Mouse (Mus musculus) MEL (cell line): Measurements from ENCODE around the gene Ndufs4. TPM values are rescaled to one million over a fixed set of nuclear protein-coding genes. Genes with fewer than 3 reads are reported as not detected.

Experiments
- DNase-seq: peaks from one replicate; pipeline ENCODE4 v3.0.0; 2011; ENCODE audit warnings: low read depth, low spot score
- H3K27ac ChIP-seq: 2 replicates; pipeline ENCODE4 v1.5.1; 2012; ENCODE audit warnings: low read depth, mild to moderate bottlenecking, control low read depth, low read length, moderate library complexity; ENCODE audit not compliant: control insufficient read depth
- H3K27me3 ChIP-seq, 2 experiments: fragments of 150-350 bp in 1 of 2; sonication (generic) in 1 of 2; 2 replicates each; pipeline ENCODE4 v1.6.1; 2012; ENCODE audit warnings: low read length in 2 of 2, mild to moderate bottlenecking in 2 of 2, improper control_type of control experiment in 1 of 2, moderate library complexity in 1 of 2; ENCODE audit not compliant: insufficient read depth in 2 of 2, control insufficient read depth in 1 of 2
- H3K36me3 ChIP-seq, 2 experiments: 2 replicates each; pipeline ENCODE4 v1.6.1; 2012 to 2014; ENCODE audit warnings: low read length in 2 of 2, improper control_type of control experiment in 1 of 2, inconsistent platforms in 1 of 2, mild to moderate bottlenecking in 1 of 2; ENCODE audit not compliant: insufficient read depth in 2 of 2, control insufficient read depth in 1 of 2
- H3K4me1 ChIP-seq, 2 experiments: fragments of 150-350 bp in 1 of 2; sonication (generic) in 1 of 2; 2 replicates each; pipeline ENCODE4 v1.6.1; 2012; ENCODE audit warnings: low read length in 2 of 2, improper control_type of control experiment in 1 of 2, mild to moderate bottlenecking in 1 of 2; ENCODE audit not compliant: insufficient read depth in 2 of 2, control insufficient read depth in 1 of 2
- H3K4me3 ChIP-seq, 2 experiments: fragments of 150-350 bp in 1 of 2; sonication (generic) in 1 of 2; 2 replicates each; pipeline ENCODE4 v1.5.1; 2012; ENCODE audit warnings: low read depth in 2 of 2, low read length in 2 of 2, mild to moderate bottlenecking in 2 of 2, moderate library complexity in 2 of 2, control low read depth in 1 of 2, improper control_type of control experiment in 1 of 2; ENCODE audit not compliant: control insufficient read depth in 1 of 2, insufficient read depth in 1 of 2
- H3K79me2 ChIP-seq: 2 replicates; pipeline ENCODE4 v1.6.1; 2012; ENCODE audit warnings: mild to moderate bottlenecking, low read length, moderate library complexity; ENCODE audit not compliant: control insufficient read depth, poor library complexity, insufficient read depth
- H3K9ac ChIP-seq: 2 replicates; pipeline ENCODE4 v1.6.1; 2012; ENCODE audit warnings: low read depth, mild to moderate bottlenecking, control low read depth, low read length, moderate library complexity; ENCODE audit not compliant: control insufficient read depth, poor library complexity, severe bottlenecking
- H3K9me3 ChIP-seq: fragments of 150-350 bp; sonication (generic); replicated peaks from 2 replicates; pipeline ENCODE4 v1.6.1; 2012; ENCODE audit warnings: mild to moderate bottlenecking, low read length, improper control_type of control experiment, moderate library complexity; ENCODE audit not compliant: insufficient read depth
- BHLHE40 ChIP-seq: IDR thresholded peaks from 2 replicates; pipeline ENCODE4 v1.6.1; 2012; ENCODE audit warnings: low read depth, mild to moderate bottlenecking, inconsistent platforms, low read length, improper control_type of control experiment, borderline replicate concordance
- CHD1 ChIP-seq: IDR thresholded peaks from 2 replicates; pipeline ENCODE4 v1.6.1; 2012; ENCODE audit warnings: low read depth, mild to moderate bottlenecking, inconsistent platforms, low read length, improper control_type of control experiment
- CTCF ChIP-seq, 3 experiments: IDR thresholded peaks in 2 of 3; conservative IDR thresholded peaks in 1 of 3; 2 replicates each; pipeline ENCODE4 v1.5.1; 2011 to 2012; ENCODE audit warnings: low read length in 3 of 3, low read depth in 2 of 3, mild to moderate bottlenecking in 2 of 3, improper control_type of control experiment in 1 of 3, inconsistent platforms in 1 of 3, mixed read lengths in 1 of 3, moderate library complexity in 1 of 3; ENCODE audit not compliant: control insufficient read depth in 1 of 3, insufficient read depth in 1 of 3, poor library complexity in 1 of 3, severe bottlenecking in 1 of 3
- ELF1 ChIP-seq: IDR thresholded peaks from 2 replicates; pipeline ENCODE4 v1.6.1; 2014; ENCODE audit warnings: low read depth, mild to moderate bottlenecking, inconsistent platforms, low read length, improper control_type of control experiment, moderate library complexity
- EP300 ChIP-seq, 2 experiments: IDR thresholded peaks; 2 replicates each; pipeline ENCODE4 v1.6.1; 2011; ENCODE audit warnings: improper control_type of control experiment in 2 of 2, low read length in 2 of 2, low read depth in 1 of 2, mild to moderate bottlenecking in 1 of 2
- ETS1 ChIP-seq: IDR thresholded peaks from 2 replicates; pipeline ENCODE4 v1.6.1; 2012; ENCODE audit warnings: low read depth, mild to moderate bottlenecking, inconsistent platforms, low read length, improper control_type of control experiment, moderate library complexity
- GATA1 ChIP-seq: IDR thresholded peaks from 2 replicates; pipeline ENCODE4 v1.6.1; 2011; ENCODE audit warnings: low read depth, low read length, improper control_type of control experiment
- JUND ChIP-seq: IDR thresholded peaks from 2 replicates; pipeline ENCODE4 v1.6.1; 2011; ENCODE audit warnings: low read depth, mild to moderate bottlenecking, improper control_type of control experiment, low read length
- MAFK ChIP-seq: IDR thresholded peaks from 2 replicates; pipeline ENCODE4 v1.6.1; 2011; ENCODE audit warnings: low read depth, mild to moderate bottlenecking, low read length, improper control_type of control experiment, borderline replicate concordance
- MAX ChIP-seq: IDR thresholded peaks from 2 replicates; pipeline ENCODE4 v1.6.1; 2011; ENCODE audit warnings: low read length, improper control_type of control experiment
- MEF2A ChIP-seq: IDR thresholded peaks from 2 replicates; pipeline ENCODE4 v1.6.1; 2014; ENCODE audit warnings: low read depth, mild to moderate bottlenecking, inconsistent platforms, low read length, improper control_type of control experiment; ENCODE audit not compliant: poor library complexity, insufficient replicate concordance, severe bottlenecking; ENCODE audit errors: extremely low read depth
- MXI1 ChIP-seq: IDR thresholded peaks from 2 replicates; pipeline ENCODE4 v1.6.1; 2011; ENCODE audit warnings: mild to moderate bottlenecking, low read depth, low read length, improper control_type of control experiment
- MYB ChIP-seq: IDR thresholded peaks from 2 replicates; pipeline ENCODE4 v1.6.1; 2011; ENCODE audit warnings: mild to moderate bottlenecking, low read depth, low read length, improper control_type of control experiment
- NELFE ChIP-seq: IDR thresholded peaks from 2 replicates; pipeline ENCODE4 v1.6.1; 2011; ENCODE audit warnings: low read depth, low read length, improper control_type of control experiment
- NRF1 ChIP-seq: IDR thresholded peaks from 2 replicates; pipeline ENCODE4 v1.6.1; 2014; ENCODE audit warnings: low read depth, mild to moderate bottlenecking, inconsistent platforms, low read length, improper control_type of control experiment, moderate library complexity; ENCODE audit not compliant: poor library complexity, insufficient read depth, severe bottlenecking
- POLR2A ChIP-seq, 2 experiments: IDR thresholded peaks; 2 replicates each; pipeline ENCODE4 v1.6.1; 2011 to 2012; ENCODE audit warnings: low read length in 2 of 2, mild to moderate bottlenecking in 2 of 2, control low read depth in 1 of 2, improper control_type of control experiment in 1 of 2, low read depth in 1 of 2, moderate library complexity in 1 of 2; ENCODE audit not compliant: control insufficient read depth in 1 of 2, insufficient read depth in 1 of 2, poor library complexity in 1 of 2
- RAD21 ChIP-seq: IDR thresholded peaks from 2 replicates; pipeline ENCODE4 v1.6.1; 2011; ENCODE audit warnings: mild to moderate bottlenecking, low read depth, low read length, improper control_type of control experiment
- RCOR1 ChIP-seq: IDR thresholded peaks from 2 replicates; pipeline ENCODE4 v1.6.1; 2012; ENCODE audit warnings: low read depth, mild to moderate bottlenecking, inconsistent platforms, low read length, improper control_type of control experiment
- TAL1 ChIP-seq: IDR thresholded peaks from 2 replicates; pipeline ENCODE4 v1.6.1; 2012; ENCODE audit warnings: mild to moderate bottlenecking, inconsistent platforms, low read length, moderate library complexity, mixed read lengths
- TCF12 ChIP-seq: IDR thresholded peaks from 2 replicates; pipeline ENCODE4 v1.6.1; 2014; ENCODE audit warnings: low read depth, mild to moderate bottlenecking, inconsistent platforms, low read length, improper control_type of control experiment, moderate library complexity
- USF1 ChIP-seq: IDR thresholded peaks from 2 replicates; pipeline ENCODE4 v1.6.1; 2014; ENCODE audit warnings: low read depth, mild to moderate bottlenecking, inconsistent platforms, low read length, improper control_type of control experiment, moderate library complexity
- USF2 ChIP-seq, 2 experiments: IDR thresholded peaks; 2 replicates each; pipeline ENCODE4 v1.6.1; 2011 to 2012; ENCODE audit warnings: improper control_type of control experiment in 2 of 2, low read length in 2 of 2, borderline replicate concordance in 1 of 2, inconsistent platforms in 1 of 2, low read depth in 1 of 2, mild to moderate bottlenecking in 1 of 2; ENCODE audit not compliant: insufficient read depth in 1 of 2
- ZC3H11A ChIP-seq: IDR thresholded peaks from 2 replicates; pipeline ENCODE4 v1.6.1; 2012; ENCODE audit warnings: low read depth, mild to moderate bottlenecking, inconsistent platforms, low read length, improper control_type of control experiment
- ZMIZ1 ChIP-seq: IDR thresholded peaks from 2 replicates; pipeline ENCODE4 v1.6.1; 2012; ENCODE audit warnings: low read depth, mild to moderate bottlenecking, inconsistent platforms, low read length, improper control_type of control experiment, moderate library complexity
- polyA plus RNA-seq, 2 experiments: library from polyadenylated mRNA; stranded (reverse) in 1 of 2; unstranded in 1 of 2; fragments of >175 nt in 1 of 2; fragments of >200 nt in 1 of 2; gene quantifications; 2 replicates each; pipeline versions ENCODE4 v1.2.1 to v1.2.4; 2012; ENCODE audit warnings: low replicate concordance in 2 of 2, low read depth in 1 of 2; ENCODE audit not compliant: insufficient read length in 2 of 2, insufficient read depth in 1 of 2, missing spikeins in 1 of 2
- total RNA-seq: library from RNA; depleted of rRNA; stranded (reverse); fragments of 300-350 nt; gene quantifications from 2 replicates; pipeline ENCODE4 v1.2.3, GENCODE M21; 2012

Gene Ndufs4
- total and polyA plus RNA-seq, 3 experiments, result 76.8 to 176 TPM; not detected in 1

DNA sequence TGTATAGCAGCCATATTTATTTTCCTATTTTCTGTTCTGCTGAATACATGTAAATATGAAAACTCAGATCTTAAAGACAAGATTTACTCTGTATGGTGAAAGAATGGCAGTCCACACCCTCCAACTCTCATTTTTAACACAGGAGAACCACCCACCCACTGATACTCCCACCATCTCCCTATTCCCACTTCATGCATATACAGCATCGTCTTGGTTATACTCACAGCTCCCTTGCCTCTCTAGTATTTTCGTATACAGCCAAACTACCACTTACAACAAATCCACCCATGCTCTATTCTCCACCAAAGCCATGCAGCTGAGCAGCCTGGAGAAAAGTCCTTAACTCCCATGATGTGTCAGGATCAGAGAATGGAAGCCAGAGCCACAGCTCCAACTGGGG, 6.7 kb upstream of the Ndufs4 start:
- TF ChIP-seq MYB (no peak), JUND (no peak), MEF2A (no peak), POLR2A (IDR thresholded peaks at IDR 0.05; ENCODE audit: control insufficient read depth in 1 of 2, insufficient read depth in 1 of 2, low read depth in 1 of 2, low read length in 2 of 2, poor library complexity in 1 of 2) (no peak), ETS1 (no peak), MAFK (no peak), RAD21 (no peak)
- DNase-seq, result no peak
- Histone ChIP-seq H3K9me3 (no peaks in the 10 kb centered on the region), H3K79me2 (no peaks in the 10 kb centered on the region), H3K9ac (no peak overlapping the region), H3K27ac (no peak overlapping the region), H3K4me3 (no peak overlapping the region), H3K36me3 (no peaks in the 10 kb centered on the region), H3K4me1 (no peaks in the 10 kb centered on the region), H3K27me3 (peaks cover 2 to 8% of the 10 kb centered on the region in 2 experiments; a peak in 2 of 4 replicates)

DNA sequence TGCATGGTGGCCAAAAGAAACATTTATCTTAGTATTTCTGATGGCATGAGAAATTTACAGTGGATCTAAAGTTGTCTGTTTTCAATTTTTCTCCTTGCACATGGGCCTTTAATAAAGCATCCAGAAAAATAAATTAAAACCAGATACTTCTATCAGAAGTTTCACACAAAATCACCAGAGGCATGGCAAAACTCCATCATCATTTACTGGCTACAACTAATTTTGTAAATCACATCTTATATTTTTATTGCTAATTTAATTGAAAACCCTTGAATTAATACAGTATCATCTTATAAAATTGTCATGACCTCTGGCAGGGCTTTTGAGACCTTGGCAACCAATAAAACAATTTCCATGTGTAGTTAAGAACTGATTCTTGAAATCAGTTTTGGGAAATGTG, 4.4 kb upstream of the Ndufs4 start:
- H3K27me3 ChIP-seq, result peaks cover 2 to 8% of the 10 kb centered on the region in 2 experiments; a peak in 2 of 4 replicates
- H3K9ac ChIP-seq, result no peak overlapping the region
- H3K9me3 ChIP-seq, result no peaks in the 10 kb centered on the region
- H3K4me1 ChIP-seq, result no peaks in the 10 kb centered on the region
- no peaks in the 10 kb centered on the region; a peak in 2 of 4 replicates for H3K36me3 ChIP-seq
- no peak for DNase-seq
- no peak overlapping the region for H3K27ac ChIP-seq
- TF ChIP-seq NELFE (no peak), CHD1 (no peak), NRF1 (no peak), RCOR1 (no peak), TAL1 (no peak), MAFK (no peak)
- H3K4me3 ChIP-seq, result no peak overlapping the region
- H3K79me2 ChIP-seq, result peaks cover 4% of the 10 kb centered on the region

DNA sequence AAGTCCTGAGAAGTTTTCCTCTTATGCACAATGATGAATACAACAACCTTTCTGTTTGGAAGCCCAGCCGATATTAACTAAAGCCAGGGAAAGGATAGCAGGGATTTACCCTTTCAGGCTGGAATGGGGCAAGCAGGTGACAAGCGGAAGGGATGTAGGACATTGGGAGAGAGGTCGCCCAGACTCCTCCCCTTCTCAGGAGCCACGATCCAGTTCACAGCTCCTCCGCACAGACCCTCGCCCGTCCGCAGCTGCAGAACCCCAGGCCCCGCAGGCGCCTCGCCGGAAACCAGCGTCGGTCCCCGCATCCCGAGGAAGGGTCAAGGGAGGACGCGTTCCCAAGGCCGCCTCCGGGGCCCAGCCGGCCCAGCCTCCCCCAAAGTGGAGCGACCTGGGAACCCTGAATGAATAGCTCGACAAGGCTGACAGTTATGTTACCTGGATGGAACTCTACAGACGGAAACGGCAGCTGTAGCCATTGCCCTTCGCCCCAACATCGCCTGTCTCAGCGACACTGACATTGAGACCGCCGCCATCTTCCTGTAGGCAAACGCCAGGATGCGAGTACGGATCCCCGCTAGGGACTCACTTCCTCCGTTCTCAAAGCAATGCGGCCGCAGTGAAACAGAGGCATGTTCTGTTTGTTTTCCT, 412 bp downstream of the Ndufs4 start:
- peaks cover 3 to 5% of the 10 kb centered on the region in 2 experiments for H3K4me1 ChIP-seq
- H3K27ac ChIP-seq, result peak overlapping the region; percentile 81
- peaks cover 0 to 6% of the 10 kb centered on the region in 2 experiments; a peak in 3 of 4 replicates for H3K36me3 ChIP-seq
- TF ChIP-seq POLR2A (IDR thresholded peaks at IDR 0.05; ENCODE audit: control insufficient read depth in 1 of 2, insufficient read depth in 1 of 2, low read depth in 1 of 2, low read length in 2 of 2, poor library complexity in 1 of 2) (peak; percentile 55 to 76; a peak in 2 of 4 replicates), NELFE (peak; percentile 77), MXI1 (peak; percentile 68), EP300 (IDR thresholded peaks at IDR 0.05; ENCODE audit: low read depth in 1 of 2, low read length in 2 of 2) (0 out of 4 replicates have a peak, but pooled peaks of 1 of the 2 experiments have one; percentile 4), ZMIZ1 (peak; percentile 46; the same call in 1 of the 2 replicates), ZC3H11A (no peak), CTCF (IDR thresholded peaks at IDR 0.05 in 2 of 3, conservative IDR thresholded peaks at IDR 0.05 in 1 of 3; ENCODE audit: control insufficient read depth in 1 of 3, insufficient read depth in 1 of 3, low read depth in 2 of 3, low read length in 3 of 3, poor library complexity in 1 of 3, severe bottlenecking in 1 of 3) (no peak), USF1 (0 out of 2 replicates have a peak, but pooled peaks have one; percentile 3), MAX (peak; percentile 45), ELF1 (peak; percentile 56; the same call in 1 of the 2 replicates), GATA1 (no peak), BHLHE40 (no peak), USF2 (IDR thresholded peaks at IDR 0.05; ENCODE audit: borderline replicate concordance in 1 of 2, insufficient read depth in 1 of 2, low read depth in 1 of 2, low read length in 2 of 2) (no peak), TCF12 (peak; percentile 66)

More for the DNA sequence above, 412 bp downstream of the Ndufs4 start:
- DNase-seq, result peak; percentile 95
- Histone ChIP-seq H3K9me3 (no peaks in the 10 kb centered on the region), H3K9ac (peak overlapping the region; percentile 97), H3K79me2 (peaks cover 15% of the 10 kb centered on the region), H3K27me3 (peaks cover 2 to 6% of the 10 kb centered on the region in 2 experiments; a peak in 2 of 4 replicates), H3K4me3 (peak overlapping the region; percentile 93 to 99)
